Mouse (Mus musculus) neural tube, embryonic 14.5 days (tissue): Measurements from ENCODE around the gene Slc9a2. TPM values are rescaled to one million over a fixed set of nuclear protein-coding genes. Genes with fewer than 3 reads are reported as not detected.

Source experiments
- ATAC-seq: fragments of 200-750 bp; cut with Nextera tagmentation; 2 replicates; pipeline ENCODE4 v1.8.0; 2017; ENCODE audit warnings: low read depth, mild to moderate bottlenecking, moderate TSS enrichment, moderate library complexity
- H3K27ac ChIP-seq: fragments of 300-500 bp; sonication (generic); 2 replicates; pipeline ENCODE4 v1.5.1; 2014; ENCODE audit warnings: low read depth, mild to moderate bottlenecking, control low read depth, low read length, moderate library complexity, mixed read lengths
- H3K27me3 ChIP-seq: fragments of 300-500 bp; sonication (generic); 2 replicates; pipeline ENCODE4 v1.6.1; 2014; ENCODE audit warnings: low read length; ENCODE audit not compliant: control insufficient read depth, insufficient read depth
- H3K36me3 ChIP-seq: fragments of 300-500 bp; sonication (generic); 2 replicates; pipeline ENCODE4 v1.6.1; 2014; ENCODE audit warnings: low read length, mixed read lengths; ENCODE audit not compliant: control insufficient read depth, insufficient read depth
- H3K4me1 ChIP-seq: fragments of 300-500 bp; sonication (generic); 2 replicates; pipeline ENCODE4 v1.6.1; 2014; ENCODE audit warnings: low read length; ENCODE audit not compliant: control insufficient read depth, insufficient read depth
- H3K4me2 ChIP-seq: fragments of 300-500 bp; sonication (generic); 2 replicates; pipeline ENCODE4 v1.6.1; 2014; ENCODE audit warnings: mild to moderate bottlenecking, low read depth, low read length, control low read depth
- H3K4me3 ChIP-seq: fragments of 300-500 bp; sonication (generic); 2 replicates; pipeline ENCODE4 v1.5.1; 2014; ENCODE audit warnings: low read depth, low read length, control low read depth, mixed read lengths
- H3K9ac ChIP-seq: fragments of 300-500 bp; sonication (generic); replicated peaks from 2 replicates; pipeline ENCODE4 v1.6.1; 2014; ENCODE audit warnings: low read depth, mild to moderate bottlenecking, control low read depth, low read length, mixed read lengths
- H3K9me3 ChIP-seq: fragments of 300-500 bp; sonication (generic); 2 replicates; pipeline ENCODE4 v1.6.1; 2016; ENCODE audit warnings: low read length; ENCODE audit not compliant: control insufficient read depth
- WGBS: fragments of 180-500 bp; shearing (Covaris S2); extraction: QIAGEN DNeasy Blood & Tissue Kit; methylation state at CpG from one replicate; pipeline ENCODE4 v1.1.7; 2014; 5-methylcytosine and 5-hydroxymethylcytosine counted together
- polyA plus RNA-seq: library from polyadenylated mRNA; unstranded; fragments of >200 nt; fragmentation: Nextera tagmentation; extraction: Ambion mirVana; gene quantifications from 2 replicates; pipeline ENCODE4 v1.2.1, GENCODE M21; 2014

The Slc9a2 gene
- polyA plus RNA-seq, 1 experiment from 2014 or later: 0.16 TPM

- Histone ChIP-seq H3K4me1 (0 out of 2 replicates have a peak, but pooled peaks cover 3% of the 10 kb centered on the region), H3K4me2 (no peak overlapping the region), H3K9me3 (no peaks in the 10 kb centered on the region), H3K9ac (no peak overlapping the region), H3K4me3 (no peak overlapping the region), H3K27ac (no peak overlapping the region), H3K27me3 (no peaks in the 10 kb centered on the region), H3K36me3 (no peaks in the 10 kb centered on the region)
- no peak for ATAC-seq
- 65% methylated on average over 4 of the region's 4 CpGs for WGBS
Observed at GRCm38 (mm10) chr1:40769331-40769894, 89.0 kb downstream of the Slc9a2 start.

DNA sequence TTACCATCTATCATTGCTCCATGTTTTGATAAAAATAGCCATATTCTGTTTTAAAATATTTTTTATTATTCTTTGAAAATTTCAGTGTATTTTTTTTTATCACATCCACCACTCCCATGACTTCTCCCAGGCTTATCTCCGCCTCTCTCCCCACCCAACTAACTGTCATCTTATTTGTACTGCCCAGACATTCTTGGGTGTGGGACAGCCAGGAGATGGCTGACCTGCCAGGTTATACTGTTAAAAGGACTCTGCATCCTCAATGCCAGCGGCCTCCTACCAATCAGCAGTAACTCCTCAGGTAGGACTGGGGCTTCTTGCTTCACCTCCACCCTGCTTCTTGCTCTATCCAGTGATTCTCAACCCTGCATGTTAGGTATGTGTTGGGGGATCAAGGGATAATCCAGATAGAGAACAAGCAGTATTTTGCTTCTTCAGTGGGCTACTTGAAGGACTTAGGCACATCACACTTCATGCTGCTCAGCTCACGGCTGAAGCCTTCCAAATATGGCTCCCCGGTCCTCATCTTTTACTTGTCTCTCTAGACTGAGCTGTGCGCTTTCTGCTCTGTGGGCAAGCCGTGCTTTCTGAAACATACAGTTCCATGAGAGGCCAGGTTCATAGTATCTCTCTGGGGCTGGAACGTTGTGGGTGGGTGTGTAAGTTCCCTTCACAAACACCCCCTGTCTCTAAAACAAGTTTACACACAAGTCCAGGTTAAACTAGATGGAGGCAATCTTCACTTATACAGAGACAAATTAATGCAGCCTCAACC lies 91.0 kb downstream of the Slc9a2 start:
- Histone ChIP-seq H3K27me3 (no peaks in the 10 kb centered on the region), H3K9ac (no peak overlapping the region), H3K4me2 (no peak overlapping the region), H3K9me3 (no peaks in the 10 kb centered on the region), H3K4me1 (0 out of 2 replicates have a peak, but pooled peaks cover 3% of the 10 kb centered on the region), H3K36me3 (no peaks in the 10 kb centered on the region), H3K27ac (no peak overlapping the region), H3K4me3 (no peak overlapping the region)
- no peak for ATAC-seq
- 90% methylated on average over 7 of the region's 7 CpGs for WGBS

- no peaks in the 10 kb centered on the region for H3K27me3 ChIP-seq
- no peak overlapping the region for H3K27ac ChIP-seq
- no peak overlapping the region for H3K9ac ChIP-seq
- H3K4me2 ChIP-seq: no peak overlapping the region
- H3K9me3 ChIP-seq: no peaks in the 10 kb centered on the region
- 0 out of 2 replicates have a peak, but pooled peaks cover 3% of the 10 kb centered on the region for H3K4me1 ChIP-seq
- H3K4me3 ChIP-seq: no peak overlapping the region
- no peak for ATAC-seq
- H3K36me3 ChIP-seq: no peaks in the 10 kb centered on the region
- whole genome bisulfite sequencing: 87% methylated on average over 5 of the region's 5 CpGs
Observed at GRCm38 (mm10) chr1:40773234-40773633, 92.9 kb downstream of the Slc9a2 start.

DNA sequence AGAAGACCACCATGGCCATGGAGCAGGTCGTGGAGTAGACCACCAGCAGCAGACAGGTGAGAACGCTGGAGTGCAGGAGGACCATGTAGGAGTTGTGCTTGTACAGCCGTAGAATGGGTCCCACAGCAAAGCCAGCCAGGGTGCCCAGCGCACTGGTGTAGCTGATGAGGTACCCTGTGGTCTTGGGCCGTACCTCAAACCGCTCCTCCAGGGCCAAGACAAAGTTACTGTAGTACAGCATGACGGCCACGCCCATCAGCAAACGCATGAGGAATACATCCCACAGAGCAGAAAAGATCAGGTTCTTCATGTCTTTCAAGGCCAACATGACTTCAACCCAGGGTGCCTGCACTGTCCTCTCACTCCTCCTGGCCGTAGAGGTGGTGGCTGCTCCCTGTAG lies 93.7 kb downstream of the Slc9a2 start:
- H3K4me2 ChIP-seq: no peak overlapping the region
- 96% methylated on average over 10 of the region's 10 CpGs for WGBS
- no peaks in the 10 kb centered on the region for H3K27me3 ChIP-seq
- ATAC-seq: no peak
- H3K4me1 ChIP-seq: 0 out of 2 replicates have a peak, but pooled peaks cover 3% of the 10 kb centered on the region
- H3K9ac ChIP-seq: no peak overlapping the region
- H3K9me3 ChIP-seq: 0 out of 2 replicates have a peak, but pooled peaks cover 3% of the 10 kb centered on the region
- no peaks in the 10 kb centered on the region for H3K36me3 ChIP-seq
- no peak overlapping the region for H3K27ac ChIP-seq
- H3K4me3 ChIP-seq: no peak overlapping the region

DNA sequence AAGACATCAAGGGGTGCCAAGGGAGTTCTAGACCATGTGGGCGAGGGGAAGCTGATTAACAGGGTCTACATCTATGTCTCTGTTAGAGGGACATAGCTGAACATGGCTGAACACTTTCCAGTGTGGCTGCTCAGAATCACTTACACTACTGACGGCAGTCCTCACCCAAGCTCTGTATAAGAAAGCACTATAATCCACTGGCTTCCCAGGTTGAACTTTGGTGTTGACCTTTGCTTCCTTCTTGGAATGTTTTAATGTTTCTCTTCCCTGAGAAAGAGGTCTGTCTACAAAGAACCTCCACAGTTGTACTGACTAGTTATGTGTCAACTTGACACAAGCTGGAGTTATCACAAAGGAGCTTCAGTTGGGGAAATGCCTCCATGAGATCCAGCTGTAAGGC lies 95.7 kb downstream of the Slc9a2 start:
- Histone ChIP-seq H3K4me1 (no peaks in the 10 kb centered on the region), H3K27ac (no peak overlapping the region), H3K27me3 (no peaks in the 10 kb centered on the region), H3K9ac (no peak overlapping the region), H3K36me3 (no peaks in the 10 kb centered on the region), H3K4me2 (no peak overlapping the region), H3K4me3 (no peak overlapping the region), H3K9me3 (0 out of 2 replicates have a peak, but pooled peaks cover 3% of the 10 kb centered on the region)
- ATAC-seq: no peak
- 88% methylated on average over 2 of the region's 2 CpGs for WGBS

GRCm38 (mm10) chr1:40776763-40777162 lies 96.4 kb downstream of the Slc9a2 start:
- Histone ChIP-seq H3K4me1 (no peaks in the 10 kb centered on the region), H3K4me2 (no peak overlapping the region), H3K9me3 (0 out of 2 replicates have a peak, but pooled peaks cover 3% of the 10 kb centered on the region), H3K4me3 (no peak overlapping the region), H3K27ac (no peak overlapping the region), H3K9ac (no peak overlapping the region), H3K36me3 (no peaks in the 10 kb centered on the region), H3K27me3 (no peaks in the 10 kb centered on the region)
- no peak for ATAC-seq
- WGBS: 96% methylated on average over 3 of the region's 3 CpGs

- WGBS: 82% methylated on average over 7 of the region's 7 CpGs
- H3K9ac ChIP-seq: no peak overlapping the region
Observed at GRCm38 (mm10) chr1:40783450-40783849, 103.1 kb downstream of the Slc9a2 start.

DNA sequence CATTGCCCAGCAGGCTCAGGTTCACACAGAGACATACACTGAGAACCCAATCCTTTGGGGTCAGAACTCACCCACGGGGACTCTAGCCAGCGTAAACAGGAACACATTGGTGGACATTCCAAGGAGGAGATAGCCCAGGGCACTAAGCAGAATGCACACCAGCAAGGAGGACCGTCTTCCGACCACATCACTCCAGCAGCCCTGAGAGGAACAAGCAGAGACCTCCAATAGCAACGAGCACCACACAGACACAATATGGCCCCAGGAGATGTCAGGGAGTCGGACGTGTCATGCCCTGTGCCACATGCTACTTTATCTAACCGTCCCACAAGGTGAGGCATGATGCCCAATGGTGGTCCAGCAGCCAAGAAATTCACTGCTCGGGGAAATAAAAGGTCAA lies 103.9 kb downstream of the Slc9a2 start:
- H3K9ac ChIP-seq: no peak overlapping the region
- H3K4me2 ChIP-seq: no peak overlapping the region
- 88% methylated on average over 9 of the region's 9 CpGs for WGBS
- H3K27ac ChIP-seq: no peak overlapping the region
- no peaks in the 10 kb centered on the region for H3K4me1 ChIP-seq
- no peaks in the 10 kb centered on the region for H3K9me3 ChIP-seq
- H3K4me3 ChIP-seq: no peak overlapping the region
- no peaks in the 10 kb centered on the region for H3K27me3 ChIP-seq
- no peak for ATAC-seq
- no peaks in the 10 kb centered on the region for H3K36me3 ChIP-seq

More at GRCm38 (mm10) chr1:40783450-40783849, 103.1 kb downstream of the Slc9a2 start:
- H3K36me3 ChIP-seq: no peaks in the 10 kb centered on the region
- 0 out of 2 replicates have a peak, but pooled peaks cover 3% of the 10 kb centered on the region for H3K9me3 ChIP-seq
- no peak for ATAC-seq
- no peak overlapping the region for H3K4me3 ChIP-seq
- no peaks in the 10 kb centered on the region for H3K4me1 ChIP-seq
- no peak overlapping the region for H3K27ac ChIP-seq
- H3K4me2 ChIP-seq: no peak overlapping the region
- no peaks in the 10 kb centered on the region for H3K27me3 ChIP-seq

GRCm38 (mm10) chr1:40785876-40786445 lies 105.6 kb downstream of the Slc9a2 start:
- Histone ChIP-seq H3K27ac (no peak overlapping the region), H3K27me3 (no peaks in the 10 kb centered on the region), H3K4me1 (no peaks in the 10 kb centered on the region; the same call in 1 of the 2 replicates), H3K36me3 (no peaks in the 10 kb centered on the region), H3K9ac (no peak overlapping the region), H3K4me3 (no peak overlapping the region), H3K4me2 (no peak overlapping the region), H3K9me3 (no peaks in the 10 kb centered on the region)
- no peak for ATAC-seq
- WGBS: 91% methylated on average over 11 of the region's 11 CpGs
